Mouse (Mus musculus): ENCODE measurements around the gene Hist1h4c.

Gene Hist1h4c

GRCm38 (mm10) chr13:23698300-23698693 lies at the start of gene Hist1h4c:
TSS of gene Hist1h4c (minus strand) at chr13:23698454.
- peak; percentile 100 for DNase-seq

DNA sequence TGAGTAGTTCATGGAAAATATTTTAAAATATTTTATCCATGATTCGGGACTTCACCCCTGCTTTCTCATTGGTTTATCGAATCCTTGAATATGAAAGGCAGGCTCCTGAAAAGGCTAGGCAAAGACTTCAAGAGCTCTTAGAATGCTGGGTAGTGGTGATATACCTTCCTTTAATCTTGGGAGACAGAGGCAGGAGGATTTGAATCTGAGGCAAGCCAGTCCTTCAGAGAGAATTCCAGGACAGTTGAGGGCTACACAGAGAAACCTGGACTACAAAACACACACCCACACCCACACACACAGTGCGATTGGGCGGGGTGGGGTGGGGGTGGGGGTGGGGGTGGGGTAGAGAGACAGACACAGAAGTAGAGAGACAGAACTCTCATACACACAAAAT lies 49.6 kb upstream of the Hist1h4c start:
- no peak for DNase-seq

- no peak for DNase-seq
Measured at GRCm38 (mm10) chr13:23747081-23747891, 49.0 kb upstream of the Hist1h4c start.

- DNase-seq, result peak; percentile 56
Measured at GRCm38 (mm10) chr13:23746201-23747080, 48.2 kb upstream of the Hist1h4c start, which contains the start of gene Hist1h2bb. TSS of gene Hist1h2bb (plus strand) at chr13:23746734.

DNA sequence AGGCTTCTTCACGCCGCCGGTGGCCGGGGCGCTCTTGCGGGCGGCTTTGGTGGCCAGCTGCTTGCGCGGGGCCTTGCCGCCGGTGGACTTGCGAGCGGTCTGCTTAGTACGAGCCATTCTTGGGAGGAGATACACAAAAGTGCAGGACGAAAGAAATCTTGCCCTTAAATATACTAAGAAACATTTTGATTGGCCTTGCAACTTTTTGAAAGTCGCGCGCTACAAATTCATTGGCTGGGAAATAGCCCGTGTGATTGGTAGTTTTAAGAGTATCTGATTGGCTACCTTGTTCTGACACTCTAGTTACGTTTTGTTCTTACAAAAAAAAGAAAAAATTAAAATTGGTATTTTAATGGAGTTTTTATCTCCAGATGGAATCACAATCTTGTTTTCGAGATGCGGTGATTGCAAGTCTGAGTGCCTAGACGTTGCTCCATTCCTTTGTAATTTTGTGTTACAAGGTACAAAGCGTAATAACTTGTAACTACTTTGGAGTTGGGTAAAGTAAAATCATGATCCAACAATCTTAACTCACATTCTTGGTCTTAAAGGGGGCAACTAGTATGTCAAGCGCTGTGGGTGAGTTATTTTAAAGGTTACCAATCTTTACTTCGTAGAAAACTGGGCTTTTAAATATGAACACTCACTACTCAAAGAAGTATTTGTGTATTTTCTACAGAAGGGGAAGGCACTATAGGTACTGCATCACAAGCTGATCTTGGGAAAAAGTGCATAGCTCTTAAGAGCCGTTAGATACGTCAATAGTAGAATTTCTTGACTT lies 47.3 kb upstream of the Hist1h4c start, which contains the start of gene Hist1h3c:
Gene Hist1h3c, minus strand, starts transcription at position 222 of the 781 bp plus-strand sequence.
- DNase-seq, result peak; percentile 88

- DNase-seq, result no peak
Measured at GRCm38 (mm10) chr13:23744421-23745380, 46.4 kb upstream of the Hist1h4c start.

GRCm38 (mm10) chr13:23743963-23744362 lies 45.7 kb upstream of the Hist1h4c start:
- DNase-seq, result no peak

DNA sequence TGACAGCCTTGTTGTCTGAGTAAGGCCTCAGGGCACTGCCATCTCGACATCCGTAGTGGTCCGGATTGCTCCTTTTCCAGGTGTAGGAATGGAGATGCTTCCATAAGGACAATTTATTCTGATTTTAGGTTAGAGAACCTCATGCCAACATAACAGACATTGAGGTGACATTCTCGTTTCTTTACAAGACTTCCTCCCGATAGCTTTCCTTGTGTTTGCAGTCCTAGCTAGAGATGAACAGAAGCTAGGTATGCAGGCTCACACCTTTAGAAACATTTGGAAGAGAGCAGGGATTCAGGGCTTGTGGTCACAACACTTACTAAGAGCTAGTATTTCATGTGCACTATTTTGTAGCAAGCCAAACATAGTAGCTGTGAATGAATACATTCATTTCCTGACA lies 45.0 kb upstream of the Hist1h4c start:
- no peak for DNase-seq

DNA sequence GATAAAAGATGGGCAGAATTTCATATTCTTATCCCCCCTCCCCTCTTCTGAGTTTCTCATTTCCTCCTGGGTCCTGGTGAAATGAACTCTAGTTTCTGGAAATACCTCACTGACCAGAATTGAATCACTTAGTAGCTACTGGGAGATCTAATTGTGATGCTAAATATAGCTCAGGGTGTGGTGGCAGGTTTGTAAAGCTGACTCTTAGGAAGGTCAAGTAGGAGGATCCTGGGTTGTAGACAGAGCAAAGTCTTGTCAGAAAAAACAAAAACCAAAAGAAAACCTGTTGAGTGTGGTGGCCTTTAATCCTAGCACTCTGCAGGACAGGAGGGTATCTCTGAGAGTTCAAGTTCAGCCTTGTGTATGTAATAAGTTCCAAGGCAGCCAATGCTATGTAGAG lies 43.8 kb upstream of the Hist1h4c start:
- DNase-seq, result no peak

GRCm38 (mm10) chr13:23740910-23741309 lies 42.7 kb upstream of the Hist1h4c start:
- DNase-seq, result no peak

DNA sequence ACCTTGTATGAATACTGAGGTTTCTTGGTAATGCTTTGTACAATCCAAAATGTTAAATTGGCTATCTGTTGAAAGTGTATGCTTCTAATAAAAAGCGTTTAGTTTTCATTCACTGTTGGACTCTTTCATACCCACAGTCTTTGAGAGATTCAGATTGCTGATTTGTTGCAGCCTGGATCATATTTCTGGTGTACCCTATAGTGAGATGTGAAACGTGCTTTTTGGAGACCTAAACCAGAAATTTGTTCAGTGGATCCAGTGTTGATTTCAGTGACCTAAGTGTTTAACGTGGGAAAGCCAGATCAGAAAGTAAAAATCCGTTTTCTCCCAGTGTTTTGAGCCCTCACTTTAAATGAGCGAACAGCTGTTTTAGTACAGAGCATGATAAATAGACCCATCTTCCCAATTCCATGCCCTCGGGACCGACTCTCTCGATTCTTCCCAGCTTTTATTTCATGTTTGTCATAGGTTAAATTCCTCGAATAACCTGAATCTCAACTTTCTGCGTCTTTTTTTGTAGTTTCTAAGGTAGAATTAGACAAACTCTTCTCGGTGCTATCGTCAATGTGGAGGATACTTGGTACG lies 42.1 kb upstream of the Hist1h4c start:
- DNase-seq, result no peak

GRCm38 (mm10) chr13:23739922-23740252 lies 41.6 kb upstream of the Hist1h4c start:
- no peak for DNase-seq

- DNase-seq, result peak; percentile 92
Measured at GRCm38 (mm10) chr13:23739069-23739921, 41.0 kb upstream of the Hist1h4c start.

DNA sequence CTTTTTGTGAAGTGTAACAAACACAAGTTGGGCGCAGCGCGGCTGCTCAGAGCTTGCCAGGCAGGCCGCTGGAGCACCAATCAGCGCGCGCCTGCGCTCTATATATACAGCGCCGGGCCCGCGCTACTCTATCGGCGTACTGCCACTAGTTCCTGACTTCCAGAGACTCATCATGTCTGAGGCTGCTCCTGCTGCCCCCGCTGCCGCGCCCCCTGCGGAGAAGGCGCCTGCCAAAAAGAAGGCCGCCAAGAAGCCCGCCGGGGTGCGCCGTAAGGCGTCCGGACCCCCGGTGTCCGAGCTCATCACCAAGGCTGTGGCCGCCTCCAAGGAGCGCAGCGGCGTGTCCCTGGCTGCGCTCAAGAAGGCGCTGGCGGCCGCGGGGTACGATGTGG lies 40.4 kb upstream of the Hist1h4c start, which contains the start of gene Hist1h1c:
Gene Hist1h1c, plus strand, starts transcription at position 132 of the 392 bp plus-strand sequence.
- DNase-seq, result peak; percentile 91

GRCm38 (mm10) chr13:23738041-23738440 lies 39.8 kb upstream of the Hist1h4c start:
- DNase-seq, result no peak

- DNase-seq, result no peak
Measured at GRCm38 (mm10) chr13:23737091-23737490, 38.8 kb upstream of the Hist1h4c start.

DNA sequence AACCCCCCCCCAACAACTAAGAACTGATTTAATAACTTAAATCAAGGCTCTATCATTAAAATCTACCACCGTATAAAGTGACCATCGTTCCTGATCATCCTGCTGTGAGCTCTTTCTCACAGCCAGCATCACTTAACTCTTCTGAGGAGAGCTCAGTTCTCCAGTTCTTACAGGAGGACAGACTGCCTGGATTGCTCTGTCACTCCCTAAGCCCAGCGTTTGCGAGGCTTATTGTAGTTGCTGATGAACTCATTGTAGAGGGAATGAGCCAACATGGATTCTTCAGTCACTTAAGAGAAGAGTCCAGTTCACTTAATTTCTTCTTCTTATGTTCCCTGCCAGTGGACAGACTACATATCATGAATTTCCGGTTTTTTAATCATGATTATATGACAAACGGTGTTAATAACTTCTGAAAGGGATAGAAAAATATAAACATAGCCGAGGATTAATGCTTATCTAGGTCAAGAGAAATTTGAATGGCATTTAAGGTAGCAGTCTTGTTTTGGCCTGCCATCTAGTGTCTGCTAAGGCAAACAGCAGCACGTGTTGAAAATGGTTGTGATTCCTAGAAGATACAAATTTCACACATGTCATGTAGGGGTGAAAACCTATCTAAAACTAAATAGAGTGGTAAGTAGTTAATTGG lies 34.0 kb upstream of the Hist1h4c start:
- no peak for DNase-seq

DNA sequence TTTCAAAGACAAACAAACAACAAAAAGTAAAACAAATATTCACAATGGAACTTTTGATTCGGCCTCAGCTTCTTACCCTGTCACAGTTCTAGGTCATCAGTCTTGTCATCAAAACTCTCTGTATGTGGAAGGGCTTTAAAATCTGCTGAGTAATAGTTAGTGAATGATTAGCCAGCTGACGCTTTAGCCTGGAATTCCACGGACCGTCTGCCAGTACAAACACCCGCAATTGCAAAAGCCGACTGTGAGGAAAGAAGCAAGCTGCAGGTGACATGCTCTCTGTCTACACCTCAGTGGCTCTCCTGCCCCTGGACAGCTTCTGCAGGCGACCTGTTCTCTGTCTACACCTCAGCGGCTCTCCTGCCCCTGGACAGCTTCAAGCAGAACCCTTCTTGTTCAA lies 32.2 kb upstream of the Hist1h4c start:
- DNase-seq, result no peak

- no peak for DNase-seq
Measured at GRCm38 (mm10) chr13:23729706-23730105, 31.5 kb upstream of the Hist1h4c start.

DNA sequence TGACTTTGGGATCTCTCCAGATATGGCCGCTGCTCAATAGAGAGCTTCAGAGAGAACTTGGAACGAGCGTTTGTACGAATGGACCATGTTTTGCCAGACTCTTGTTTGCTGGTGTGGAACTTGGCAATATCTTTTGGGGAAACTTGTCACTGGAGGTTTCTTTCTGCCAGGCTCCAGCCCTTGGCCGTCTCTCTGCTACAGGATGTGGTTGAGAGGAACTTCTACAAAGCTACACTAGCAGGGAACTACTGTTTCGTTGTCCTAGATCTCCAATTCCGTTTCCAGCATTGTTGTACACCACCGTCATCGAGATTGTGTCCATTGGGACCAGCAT lies 30.9 kb upstream of the Hist1h4c start:
- DNase-seq, result no peak

All from lung, postnatal 14 days (tissue).